Mouse (Mus musculus) limb, embryonic 13.5 days (tissue): ENCODE data around the gene Pex7. TPM values are rescaled to one million over a fixed set of nuclear protein-coding genes. Genes with fewer than 3 reads are reported as not detected.

Experiments used
- ATAC-seq: fragments of 200-750 bp; cut with Nextera tagmentation; 2 replicates; pipeline ENCODE4 v1.8.0; 2017; ENCODE audit warnings: low read depth, moderate number of reproducible peaks, moderate TSS enrichment; ENCODE audit not compliant: low FRiP score
- H3K27ac ChIP-seq: fragments of 300-500 bp; sonication (generic); 2 replicates; pipeline ENCODE4 v1.5.1; 2015; ENCODE audit warnings: inconsistent platforms, mild to moderate bottlenecking, moderate library complexity
- H3K27me3 ChIP-seq: fragments of 300-500 bp; sonication (generic); 2 replicates; pipeline ENCODE4 v1.6.1; 2015; ENCODE audit warnings: mild to moderate bottlenecking, inconsistent platforms
- H3K36me3 ChIP-seq: fragments of 300-500 bp; sonication (generic); 2 replicates; pipeline ENCODE4 v1.6.1; 2015; ENCODE audit warnings: inconsistent platforms, mild to moderate bottlenecking, moderate library complexity
- H3K4me1 ChIP-seq: fragments of 300-500 bp; sonication (generic); 2 replicates; pipeline ENCODE4 v1.6.1; 2015; ENCODE audit warnings: inconsistent platforms
- H3K4me2 ChIP-seq: fragments of 300-500 bp; sonication (generic); replicated peaks from 2 replicates; pipeline ENCODE4 v1.6.1; 2015; ENCODE audit warnings: inconsistent platforms, mild to moderate bottlenecking, moderate library complexity
- H3K4me3 ChIP-seq: fragments of 300-500 bp; sonication (generic); 2 replicates; pipeline ENCODE4 v1.5.1; 2015; ENCODE audit warnings: moderate library complexity, mild to moderate bottlenecking, inconsistent platforms
- H3K9ac ChIP-seq: fragments of 300-500 bp; sonication (generic); 2 replicates; pipeline ENCODE4 v1.6.1; 2015; ENCODE audit warnings: mild to moderate bottlenecking, inconsistent platforms
- H3K9me3 ChIP-seq: fragments of 300-500 bp; sonication (generic); 2 replicates; pipeline ENCODE4 v1.6.1; 2016; ENCODE audit warnings: inconsistent platforms
- WGBS: fragments of 180-500 bp; shearing (Covaris S2); methylation state at CpG from one replicate; pipeline ENCODE4 v1.1.7; 2015; 5-methylcytosine and 5-hydroxymethylcytosine counted together
- polyA plus RNA-seq: library from polyadenylated mRNA; unstranded; fragments of >200 nt; fragmentation: Nextera tagmentation; extraction: Ambion mirVana; gene quantifications from 2 replicates; pipeline ENCODE4 v1.2.1, GENCODE M21; 2015

Pex7 gene
- polyA plus RNA-seq, 1 experiment from 2014 or later: 20.9 TPM

- H3K9ac ChIP-seq: no peak overlapping the region
- H3K36me3 ChIP-seq: no peaks in the 10 kb centered on the region
- H3K27me3 ChIP-seq: no peaks in the 10 kb centered on the region
- H3K4me3 ChIP-seq: no peak overlapping the region
- WGBS: 51% methylated on average over 6 of the region's 6 CpGs
- H3K4me2 ChIP-seq: no peak overlapping the region
- peaks cover 46% of the 10 kb centered on the region for H3K4me1 ChIP-seq
- no peak overlapping the region; the same call in 1 of the 2 replicates for H3K27ac ChIP-seq
- no peaks in the 10 kb centered on the region for H3K9me3 ChIP-seq
- ATAC-seq: no peak
Measured at GRCm38 (mm10) chr10:19941063-19941462, 33.6 kb upstream of the Pex7 start.

- ATAC-seq: no peak
- Histone ChIP-seq H3K36me3 (no peaks in the 10 kb centered on the region), H3K4me2 (no peak overlapping the region), H3K27ac (no peak overlapping the region; the same call in 1 of the 2 replicates), H3K4me1 (peaks cover 46% of the 10 kb centered on the region), H3K27me3 (no peaks in the 10 kb centered on the region), H3K9ac (no peak overlapping the region), H3K4me3 (no peak overlapping the region), H3K9me3 (no peaks in the 10 kb centered on the region)
- WGBS: 83% methylated on average over 8 of the region's 8 CpGs
Measured at GRCm38 (mm10) chr10:19940626-19941025, 33.1 kb upstream of the Pex7 start.

GRCm38 (mm10) chr10:19940127-19940526 is 32.6 kb upstream of the Pex7 start:
- 88% methylated on average over 7 of the region's 7 CpGs for WGBS
- H3K27ac ChIP-seq: no peak overlapping the region
- no peak overlapping the region for H3K9ac ChIP-seq
- H3K27me3 ChIP-seq: peaks cover 3% of the 10 kb centered on the region; the same call in 1 of the 2 replicates
- H3K4me3 ChIP-seq: no peak overlapping the region
- no peak overlapping the region for H3K4me2 ChIP-seq
- peaks cover 46% of the 10 kb centered on the region for H3K4me1 ChIP-seq
- no peaks in the 10 kb centered on the region for H3K36me3 ChIP-seq
- no peak for ATAC-seq
- no peaks in the 10 kb centered on the region for H3K9me3 ChIP-seq

GRCm38 (mm10) chr10:19939282-19939705 is 31.8 kb upstream of the Pex7 start:
- Histone ChIP-seq H3K4me1 (peaks cover 49% of the 10 kb centered on the region), H3K4me2 (no peak overlapping the region), H3K27ac (no peak overlapping the region), H3K36me3 (no peaks in the 10 kb centered on the region), H3K9me3 (no peaks in the 10 kb centered on the region), H3K27me3 (peaks cover 4% of the 10 kb centered on the region; the same call in 1 of the 2 replicates), H3K9ac (no peak overlapping the region), H3K4me3 (no peak overlapping the region)
- no peak for ATAC-seq
- 49% methylated on average over 8 of the region's 8 CpGs for WGBS

GRCm38 (mm10) chr10:19938738-19939137 is 31.2 kb upstream of the Pex7 start:
- Histone ChIP-seq H3K4me3 (no peak overlapping the region), H3K4me2 (no peak overlapping the region), H3K9ac (no peak overlapping the region), H3K27me3 (peaks cover 4% of the 10 kb centered on the region; the same call in 1 of the 2 replicates), H3K36me3 (no peaks in the 10 kb centered on the region), H3K9me3 (no peaks in the 10 kb centered on the region), H3K27ac (no peak overlapping the region), H3K4me1 (peaks cover 48% of the 10 kb centered on the region)
- WGBS: 72% methylated on average over 6 of the region's 6 CpGs
- ATAC-seq: no peak

- Histone ChIP-seq H3K27ac (peak overlapping the region; percentile 6; the same call in 1 of the 2 replicates), H3K9me3 (no peaks in the 10 kb centered on the region), H3K9ac (no peak overlapping the region), H3K4me1 (peaks cover 54% of the 10 kb centered on the region), H3K27me3 (peaks cover 10% of the 10 kb centered on the region; the same call in 1 of the 2 replicates), H3K36me3 (no peaks in the 10 kb centered on the region), H3K4me2 (peak overlapping the region; percentile 37), H3K4me3 (no peak overlapping the region)
- ATAC-seq: no peak
- WGBS: 70% methylated on average over 9 of the region's 9 CpGs
Measured at GRCm38 (mm10) chr10:19936961-19937708, 29.6 kb upstream of the Pex7 start.

- Histone ChIP-seq H3K36me3 (no peaks in the 10 kb centered on the region), H3K4me1 (peaks cover 49% of the 10 kb centered on the region), H3K4me2 (peak overlapping the region; percentile 91), H3K9me3 (no peaks in the 10 kb centered on the region), H3K9ac (no peak overlapping the region), H3K4me3 (peak overlapping the region; percentile 80), H3K27ac (no peak overlapping the region), H3K27me3 (peaks cover 11% of the 10 kb centered on the region; the same call in 1 of the 2 replicates)
- ATAC-seq: no peak
- WGBS: 51% methylated on average over 4 of the region's 4 CpGs
Measured at GRCm38 (mm10) chr10:19935821-19936367, 28.4 kb upstream of the Pex7 start.

GRCm38 (mm10) chr10:19935295-19935623 is 27.8 kb upstream of the Pex7 start:
- ATAC-seq: no peak
- H3K4me1 ChIP-seq: peaks cover 49% of the 10 kb centered on the region
- no peak overlapping the region for H3K27ac ChIP-seq
- H3K36me3 ChIP-seq: no peaks in the 10 kb centered on the region
- peaks cover 17% of the 10 kb centered on the region; the same call in 1 of the 2 replicates for H3K27me3 ChIP-seq
- H3K9ac ChIP-seq: peak overlapping the region; percentile 80
- H3K4me3 ChIP-seq: peak overlapping the region; percentile 80
- peak overlapping the region; percentile 91 for H3K4me2 ChIP-seq
- WGBS: 4% methylated on average over 10 of the region's 10 CpGs
- H3K9me3 ChIP-seq: no peaks in the 10 kb centered on the region

- Histone ChIP-seq H3K4me2 (peak within 1 kb of the TSS; percentile 91), H3K27ac (peak within 1 kb of the TSS; percentile 39), H3K27me3 (peaks cover 18% of the 10 kb centered on the region; the same call in 1 of the 2 replicates), H3K9me3 (no peaks in the 10 kb centered on the region), H3K9ac (peak within 1 kb of the TSS; percentile 80), H3K4me3 (peak within 1 kb of the TSS; percentile 80), H3K4me1 (peaks cover 49% of the 10 kb centered on the region), H3K36me3 (no peaks in the 10 kb centered on the region)
- under 1% methylated on average over 73 of the region's 95 CpGs for WGBS
- peak; percentile 66 for ATAC-seq
Measured at GRCm38 (mm10) chr10:19934384-19935294, 27.1 kb upstream of the Pex7 start, which contains the start of gene Map3k5. Gene Map3k5 (plus strand): TSS chr10:19934472.

- peak; percentile 83 for ATAC-seq
- Histone ChIP-seq H3K4me2 (peak overlapping the region; percentile 91), H3K9ac (peak overlapping the region; percentile 80), H3K4me1 (peaks cover 40% of the 10 kb centered on the region), H3K4me3 (peak overlapping the region; percentile 80), H3K9me3 (no peaks in the 10 kb centered on the region), H3K36me3 (no peaks in the 10 kb centered on the region), H3K27me3 (peaks cover 18% of the 10 kb centered on the region; the same call in 1 of the 2 replicates), H3K27ac (peak overlapping the region; percentile 39; the same call in 1 of the 2 replicates)
- WGBS: under 1% methylated on average over 81 of the region's 97 CpGs
Measured at GRCm38 (mm10) chr10:19933511-19934383, 26.3 kb upstream of the Pex7 start.

GRCm38 (mm10) chr10:19932986-19933385 is 25.5 kb upstream of the Pex7 start:
- no peak overlapping the region for H3K27ac ChIP-seq
- H3K4me3 ChIP-seq: peak overlapping the region; percentile 80; the same call in 1 of the 2 replicates
- peak overlapping the region; percentile 91 for H3K4me2 ChIP-seq
- H3K9me3 ChIP-seq: no peaks in the 10 kb centered on the region
- H3K36me3 ChIP-seq: no peaks in the 10 kb centered on the region
- peaks cover 18% of the 10 kb centered on the region; the same call in 1 of the 2 replicates for H3K27me3 ChIP-seq
- H3K4me1 ChIP-seq: peaks cover 32% of the 10 kb centered on the region
- ATAC-seq: no peak
- no peak overlapping the region for H3K9ac ChIP-seq
- WGBS: 24% methylated on average over 3 of the region's 3 CpGs
